Mouse (Mus musculus): Measurements from ENCODE around the gene Ifitm1.

DNA sequence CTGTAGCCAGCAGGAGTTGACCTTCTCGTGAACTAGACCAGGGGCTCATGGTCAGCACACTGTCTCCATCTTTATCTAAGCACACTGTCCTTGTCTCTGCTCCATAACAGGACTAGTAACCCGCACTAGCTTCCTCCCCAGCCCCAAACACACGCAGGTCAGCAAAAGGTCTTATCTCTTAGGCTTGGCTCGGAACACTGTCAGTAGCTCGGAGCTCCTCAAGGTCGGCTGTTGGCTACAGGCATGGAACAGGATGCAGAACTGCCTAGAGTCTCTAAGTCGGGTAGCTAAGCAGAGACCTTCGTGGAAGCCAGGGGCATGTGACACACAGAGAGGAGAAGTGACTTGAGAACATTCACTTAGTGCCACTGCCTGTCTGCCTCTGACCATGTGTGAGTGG, 18.9 kb upstream of the Ifitm1 start:
- TF ChIP-seq CTCF (IDR thresholded peaks at IDR 0.05; ENCODE audit: low read depth), result no peak
- no peak for TF ChIP-seq EP300 (IDR thresholded peaks at IDR 0.05; ENCODE audit: low read depth)
